Mouse (Mus musculus) small intestine, adult 2 months (tissue): Measurements from ENCODE around the gene Tmbim4. TPM values are rescaled to one million over a fixed set of nuclear protein-coding genes. Genes with fewer than 3 reads are reported as not detected.
A peak's percentile ranks its signal among the peaks of the same experiment; 100 is the strongest.
"Not testable (repeated sequence)": the region's sequence is repeated elsewhere in the genome, so short reads cannot be mapped to it uniquely, and the experiment has no call there.

Source experiments
- H3K27ac ChIP-seq: fragments of 200-500 bp; 2 replicates; pipeline ENCODE4 v1.5.1; 2012; ENCODE audit warnings: low read depth, low read length, control low read depth, inconsistent platforms; ENCODE audit not compliant: insufficient read depth
- H3K27me3 ChIP-seq: fragments of 200-500 bp; 2 replicates; pipeline ENCODE4 v1.6.1; 2012; ENCODE audit warnings: mild to moderate bottlenecking, moderate library complexity, low read length, inconsistent platforms; ENCODE audit not compliant: control insufficient read depth, insufficient read depth
- H3K36me3 ChIP-seq: fragments of 200-500 bp; 2 replicates; pipeline ENCODE4 v1.6.1; 2012; ENCODE audit warnings: mild to moderate bottlenecking, low read length, control low read depth, inconsistent platforms; ENCODE audit not compliant: control insufficient read depth, insufficient read depth
- H3K4me1 ChIP-seq: fragments of 200-500 bp; 2 replicates; pipeline ENCODE4 v1.6.1; 2012; ENCODE audit warnings: low read length, inconsistent platforms, mixed read lengths; ENCODE audit not compliant: control insufficient read depth, insufficient read depth, insufficient read length
- H3K4me3 ChIP-seq: fragments of 200-500 bp; 2 replicates; pipeline ENCODE4 v1.5.1; 2012; ENCODE audit warnings: low read depth, mild to moderate bottlenecking, control low read depth, inconsistent platforms, low read length, moderate library complexity
- CTCF ChIP-seq: fragments of 200-500 bp; IDR thresholded peaks from 2 replicates; pipeline ENCODE4 v1.5.1; 2012; ENCODE audit warnings: low read depth, mild to moderate bottlenecking, control low read depth, inconsistent platforms, low read length, moderate library complexity, mixed read lengths; ENCODE audit not compliant: insufficient replicate concordance, insufficient read length; ENCODE audit errors: extremely low read depth
- POLR2A ChIP-seq: fragments of 200-500 bp; IDR thresholded peaks from 2 replicates; pipeline ENCODE4 v1.6.1; 2012; ENCODE audit warnings: low read depth, mild to moderate bottlenecking, control low read depth, inconsistent platforms, low read length, moderate library complexity
- WGBS: fragments of 180-500 bp; shearing (Covaris S2); methylation state at CpG from one replicate; pipeline ENCODE4 v1.1.7; 2018; 5-methylcytosine and 5-hydroxymethylcytosine counted together
- polyA plus RNA-seq: library from polyadenylated mRNA; depleted of rRNA; stranded (reverse); fragments of >200 nt; gene quantifications from 2 replicates; pipeline ENCODE4 v1.2.3, GENCODE M21; 2012

The Tmbim4 gene
- polyA plus RNA-seq, 1 experiment = 329 TPM

DNA sequence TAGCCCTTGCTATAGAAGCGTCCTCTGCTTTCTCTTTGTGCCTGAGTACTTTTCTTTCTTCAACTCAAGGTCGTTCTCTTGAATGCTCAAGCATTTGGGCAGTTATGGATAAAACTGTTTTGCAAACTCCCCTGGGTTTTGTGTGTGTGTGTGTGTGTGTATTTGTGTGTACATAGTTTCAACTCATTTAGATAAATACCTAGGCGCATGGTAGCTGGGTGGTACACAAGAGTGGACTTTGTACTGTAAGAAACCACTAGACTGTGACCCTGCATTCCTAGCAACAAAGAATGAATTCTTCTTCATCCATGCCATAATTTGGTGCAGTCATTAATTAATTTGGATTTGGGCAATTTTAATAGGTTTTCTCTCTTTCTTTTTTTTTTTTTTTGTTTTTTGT is 8.7 kb downstream of the Tmbim4 start:
- WGBS = 39% methylated on average over 3 of the region's 3 CpGs
- H3K4me3 ChIP-seq = no peak overlapping the region
- no peaks in the 10 kb centered on the region; the same call in 1 of the 2 replicates for H3K36me3 ChIP-seq

DNA sequence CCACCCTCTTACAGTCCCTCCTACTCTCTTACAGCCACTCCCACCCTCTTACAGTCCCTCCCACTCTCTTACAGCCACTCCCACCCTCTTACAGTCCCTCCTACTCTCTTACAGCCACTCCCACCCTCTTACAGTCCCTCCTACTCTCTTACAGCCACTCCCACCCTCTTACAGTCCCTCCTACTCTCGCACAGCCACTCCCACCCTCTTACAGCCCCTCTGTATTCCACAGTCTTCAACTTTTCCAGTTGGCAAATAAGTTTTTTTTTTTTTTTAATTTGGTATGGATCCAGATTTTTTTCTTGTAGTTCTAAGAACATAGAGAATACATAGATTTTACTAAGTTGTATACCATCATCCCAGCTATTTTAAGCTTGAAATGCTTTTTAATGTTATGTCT is 15.7 kb downstream of the Tmbim4 start:
- WGBS = 75% methylated on average over 1 of the region's 1 CpGs
- H3K4me1 ChIP-seq = not testable (repeated sequence)
- H3K36me3 ChIP-seq = peaks cover 20% of the 10 kb centered on the region

More for the DNA sequence above, 8.7 kb downstream of the Tmbim4 start:
- Histone ChIP-seq H3K27ac (peak overlapping the region; percentile 33; the same call in 1 of the 2 replicates), H3K4me1 (no peaks in the 10 kb centered on the region), H3K27me3 (no peaks in the 10 kb centered on the region)
- TF ChIP-seq CTCF = no peak

DNA sequence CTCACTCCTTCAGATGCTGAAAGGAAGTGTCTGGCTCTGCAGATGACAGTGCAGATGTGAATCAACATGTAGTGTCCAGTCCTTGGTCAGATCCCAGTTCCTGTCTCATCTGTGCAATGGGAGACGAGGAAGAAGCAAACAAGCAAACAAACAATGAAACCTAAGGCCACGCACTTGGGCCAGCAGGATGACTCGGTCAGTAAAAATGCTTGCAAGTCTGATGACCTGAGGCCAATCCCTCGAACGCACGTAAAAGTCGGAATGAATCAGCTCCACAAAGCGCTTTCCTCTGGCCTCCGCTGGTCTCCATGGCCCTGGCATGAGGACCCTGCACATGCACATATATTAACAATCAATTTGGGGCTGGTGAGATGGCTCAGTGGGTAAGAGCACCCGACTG is 17.6 kb downstream of the Tmbim4 start:
- Histone ChIP-seq H3K4me1 (no peaks in the 10 kb centered on the region), H3K36me3 (peaks cover 23% of the 10 kb centered on the region), H3K27me3 (no peaks in the 10 kb centered on the region), H3K27ac (no peak overlapping the region), H3K4me3 (no peak overlapping the region)
- 94% methylated on average over 10 of the region's 10 CpGs for WGBS
- no peak for TF ChIP-seq POLR2A
- no peak for TF ChIP-seq CTCF

More for the DNA sequence above, 15.7 kb downstream of the Tmbim4 start:
- not testable (repeated sequence) for H3K27ac ChIP-seq, H3K4me3 ChIP-seq, H3K27me3 ChIP-seq

DNA sequence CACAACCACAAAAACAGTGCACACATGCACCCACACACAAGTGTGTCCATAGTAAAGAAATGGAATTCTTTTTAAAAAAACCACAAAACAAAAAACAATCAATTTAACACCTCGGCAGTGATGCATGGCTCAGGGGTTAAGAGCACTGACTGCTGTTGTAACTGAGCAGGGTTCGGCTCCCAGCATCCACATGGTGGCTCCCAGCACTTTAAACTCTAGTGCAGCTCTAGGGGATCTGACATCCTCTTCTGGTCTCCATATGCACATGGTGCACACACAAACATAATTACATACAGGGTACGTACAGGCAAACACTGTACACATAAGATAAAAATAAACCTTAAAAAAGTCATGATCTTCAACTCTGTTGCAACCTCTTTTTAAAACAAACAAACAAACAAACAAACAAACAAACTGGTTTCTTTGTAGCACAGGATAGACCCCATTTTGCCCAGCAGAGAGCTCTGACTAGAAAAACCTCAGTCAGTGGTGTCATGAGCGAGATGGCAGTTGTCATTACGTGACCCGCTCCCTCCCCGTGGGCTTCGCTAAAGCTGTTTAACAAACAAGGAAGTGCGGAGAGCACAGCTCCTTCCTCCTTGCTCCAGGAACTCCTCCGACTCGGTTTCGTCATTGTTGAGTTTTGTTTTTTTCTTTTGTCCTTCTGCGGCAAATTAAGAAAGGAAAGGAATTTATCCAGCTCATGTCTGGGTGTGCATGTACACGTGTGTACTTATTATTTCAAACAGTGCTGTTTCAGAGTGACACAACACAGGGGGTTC is 18.4 kb downstream of the Tmbim4 start:
- TF ChIP-seq POLR2A = no peak
- TF ChIP-seq CTCF = no peak
- Histone ChIP-seq H3K36me3 (peaks cover 27% of the 10 kb centered on the region), H3K27me3 (no peaks in the 10 kb centered on the region), H3K27ac (no peak overlapping the region), H3K4me1 (no peaks in the 10 kb centered on the region), H3K4me3 (no peak overlapping the region)
- WGBS = 59% methylated on average over 14 of the region's 14 CpGs

DNA sequence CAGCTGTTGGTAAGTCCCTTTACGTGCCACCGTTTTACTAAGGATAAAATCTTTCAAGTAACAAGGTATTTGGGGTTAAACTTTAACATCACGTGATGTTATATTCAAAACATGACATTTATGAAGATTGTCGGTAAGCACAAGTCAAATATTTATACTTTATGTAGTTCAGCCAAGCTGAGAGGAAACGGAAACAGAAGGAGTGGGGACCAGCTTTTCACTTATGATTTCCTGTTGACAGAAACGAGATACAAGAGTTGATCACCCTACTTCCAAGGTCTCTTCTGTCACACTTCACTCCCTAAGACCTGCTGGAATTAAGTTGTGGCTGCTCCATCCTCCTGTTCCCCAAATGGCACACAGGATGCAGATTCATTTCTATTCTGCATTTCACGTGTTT is 19.4 kb downstream of the Tmbim4 start:
- TF ChIP-seq POLR2A = no peak
- no peak for TF ChIP-seq CTCF
- Histone ChIP-seq H3K36me3 (peaks cover 26% of the 10 kb centered on the region), H3K4me3 (no peak overlapping the region), H3K27ac (no peak overlapping the region), H3K4me1 (no peaks in the 10 kb centered on the region), H3K27me3 (no peaks in the 10 kb centered on the region)
- WGBS = 70% methylated on average over 7 of the region's 7 CpGs

DNA sequence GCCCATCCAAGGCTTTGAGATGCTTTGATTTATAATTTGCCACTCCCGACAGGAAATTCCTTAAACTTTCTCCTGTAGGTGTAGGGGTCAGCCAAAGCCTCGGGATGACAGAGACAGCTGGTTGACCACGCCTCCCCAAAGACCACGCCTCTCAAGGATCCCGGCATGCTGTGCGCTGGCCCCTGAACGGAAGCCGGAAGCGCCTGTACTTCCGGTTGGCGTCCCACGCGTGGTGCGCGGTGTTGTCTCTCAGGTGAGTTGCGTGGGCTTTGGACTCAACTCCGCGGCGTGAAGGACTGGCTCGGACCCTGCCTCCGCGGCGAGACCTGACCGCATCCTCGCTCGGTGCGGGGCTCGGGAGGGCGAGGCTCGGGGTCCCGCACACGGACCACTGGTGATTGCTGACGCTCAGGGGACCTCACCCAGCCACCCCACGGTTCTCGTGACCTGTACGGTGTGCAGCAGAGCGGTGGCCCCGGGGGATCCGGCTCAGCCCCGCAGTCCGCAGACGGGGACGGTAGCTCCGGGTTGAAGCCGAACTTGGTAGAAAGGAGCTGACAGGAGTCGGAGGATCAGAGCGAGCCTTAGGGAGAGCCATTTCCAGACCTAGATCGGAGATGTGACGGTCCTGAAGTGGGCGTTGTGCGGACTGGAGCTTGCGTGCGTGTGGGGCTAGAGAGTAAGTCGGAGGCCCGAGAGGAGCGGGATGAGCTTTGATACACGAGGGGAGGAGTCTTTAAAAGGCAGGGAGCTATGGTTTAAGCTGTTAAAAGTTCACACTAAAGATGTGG is 25.7 kb downstream of the Tmbim4 start, which contains the start of gene Llph:
Gene Llph (plus strand): TSS at position 200 of the 791 bp plus-strand sequence.
- peak within 1 kb of the TSS; percentile 89 for H3K4me3 ChIP-seq
- WGBS = under 1% methylated on average over 57 of the region's 57 CpGs
- TF ChIP-seq CTCF (no peak), POLR2A (peak; percentile 55; the same call in 1 of the 2 replicates)
- no peaks in the 10 kb centered on the region for H3K27me3 ChIP-seq
- peaks cover 3% of the 10 kb centered on the region; the same call in 1 of the 2 replicates for H3K4me1 ChIP-seq
- H3K36me3 ChIP-seq = peaks cover 24% of the 10 kb centered on the region
- peak within 1 kb of the TSS; percentile 9; the same call in 1 of the 2 replicates for H3K27ac ChIP-seq

DNA sequence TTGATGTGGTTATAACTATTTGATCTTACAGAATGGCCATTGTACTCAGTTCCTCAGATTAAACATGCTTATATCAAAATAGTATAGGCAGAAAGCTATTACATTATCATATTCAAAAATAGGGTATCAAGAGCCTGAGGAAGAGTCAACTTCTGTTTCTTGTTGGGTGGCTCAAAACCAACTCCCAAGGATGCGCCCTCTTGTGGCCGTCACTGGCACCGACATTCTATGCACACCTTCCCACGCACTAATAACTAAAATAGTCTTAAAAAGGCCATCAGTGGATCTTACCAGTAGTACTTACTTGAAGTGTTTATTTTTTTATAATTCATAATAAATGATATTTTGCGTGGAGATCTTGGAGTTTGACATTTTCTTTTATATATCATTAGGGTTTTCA is 30.3 kb downstream of the Tmbim4 start:
- Histone ChIP-seq H3K36me3 (peaks cover 18% of the 10 kb centered on the region), H3K27ac (no peak overlapping the region), H3K4me3 (no peak overlapping the region), H3K27me3 (no peaks in the 10 kb centered on the region), H3K4me1 (peaks cover 3% of the 10 kb centered on the region; the same call in 1 of the 2 replicates)
- 25% methylated on average over 5 of the region's 5 CpGs for WGBS
- TF ChIP-seq POLR2A = no peak
- peak; percentile 83; the same call in 1 of the 2 replicates for TF ChIP-seq CTCF
